Mouse (Mus musculus) erythroblast, adult 5-6 weeks (primary cell): ENCODE measurements around the gene Olfr517. TPM values are rescaled to one million over a fixed set of nuclear protein-coding genes. Genes with fewer than 3 reads are reported as not detected.

Experiments used
- ATAC-seq: replicated peaks from 2 replicates; pipeline ENCODE4 v1.8.0; 2016; ENCODE audit warnings: moderate number of reproducible peaks, mild to moderate bottlenecking, moderate TSS enrichment, inconsistent platforms; ENCODE audit not compliant: poor library complexity, low FRiP score, severe bottlenecking
- total RNA-seq, 2 experiments: library from RNA; stranded (forward) in 1 of 2; stranded (reverse) in 1 of 2; fragments of 150-400 nt in 1 of 2; fragments of 200-764, 138-1000 nt in 1 of 2; gene quantifications; 2 replicates each; pipeline versions ENCODE4 v1.2.3 to v1.2.4; 2015 to 2017; ENCODE audit warnings: low replicate concordance in 2 of 2

Gene Olfr517
- total RNA-seq (2015; ENCODE audit: low replicate concordance) (not detected in 2 replicates), total RNA-seq (2017; ENCODE audit: low replicate concordance) (not detected in 2 replicates)

DNA sequence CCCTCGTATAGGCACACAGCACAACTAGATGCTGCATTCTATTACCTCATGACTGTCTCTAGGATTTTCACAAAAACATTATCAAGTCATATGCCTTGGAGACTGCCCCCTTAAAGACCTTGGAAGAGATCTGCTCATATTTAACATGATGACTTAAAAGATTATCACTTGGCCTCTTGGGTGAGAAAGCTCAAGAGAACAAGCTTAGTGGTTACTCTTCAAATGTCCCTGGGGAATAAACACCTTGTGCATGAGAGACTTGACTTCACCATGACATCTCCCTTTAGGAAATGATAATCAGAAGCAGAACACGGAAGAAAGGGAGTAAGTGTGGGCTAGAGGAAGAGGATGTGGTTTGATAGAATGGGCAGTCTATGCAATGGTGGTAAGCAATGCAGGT lies at the start of gene Olfr517:
TSS of gene Olfr517 (minus strand) at position 101 of the 400 bp plus-strand sequence.
- no peak for ATAC-seq

DNA sequence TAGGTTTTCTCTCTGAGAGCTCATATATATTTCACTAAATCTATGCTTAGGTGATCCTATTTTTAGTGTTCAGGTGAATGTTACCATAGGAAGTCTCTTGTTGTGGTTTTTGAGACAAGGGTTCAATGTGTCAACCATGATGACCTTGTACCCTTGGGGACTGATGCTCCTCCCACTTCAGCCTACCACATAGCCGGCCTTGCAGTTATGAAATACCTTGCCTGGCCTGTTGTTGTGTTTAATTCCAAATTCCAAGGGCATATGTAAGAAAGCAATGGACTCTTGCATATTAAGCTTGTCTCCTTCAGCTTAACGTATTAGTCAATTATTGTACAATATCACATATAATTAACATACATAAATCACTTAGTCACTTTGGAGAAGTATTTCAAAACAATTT lies 31.8 kb upstream of the Olfr517 start:
- no peak for ATAC-seq

DNA sequence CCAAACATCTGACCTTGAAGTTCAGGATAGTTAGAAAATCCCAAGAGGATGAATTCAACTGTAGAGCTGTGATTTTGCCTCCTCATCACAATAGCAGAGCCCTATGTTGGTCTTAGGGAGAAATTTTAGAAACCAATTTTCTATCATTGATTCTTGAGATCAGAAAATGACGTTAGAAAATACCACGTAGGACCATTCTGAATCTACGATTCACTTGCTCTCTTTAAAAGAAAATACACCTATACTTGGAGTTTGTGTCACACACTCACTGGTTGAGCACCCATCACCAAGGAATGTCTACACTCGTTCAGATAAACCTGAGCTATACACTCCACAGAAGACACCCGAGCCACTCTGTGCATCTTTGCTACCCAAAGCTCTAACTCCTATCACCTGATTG lies 22.1 kb upstream of the Olfr517 start, which contains the start of gene Olfr519:
TSS of gene Olfr519 (minus strand) at position 101 of the 400 bp plus-strand sequence.
- no peak for ATAC-seq

DNA sequence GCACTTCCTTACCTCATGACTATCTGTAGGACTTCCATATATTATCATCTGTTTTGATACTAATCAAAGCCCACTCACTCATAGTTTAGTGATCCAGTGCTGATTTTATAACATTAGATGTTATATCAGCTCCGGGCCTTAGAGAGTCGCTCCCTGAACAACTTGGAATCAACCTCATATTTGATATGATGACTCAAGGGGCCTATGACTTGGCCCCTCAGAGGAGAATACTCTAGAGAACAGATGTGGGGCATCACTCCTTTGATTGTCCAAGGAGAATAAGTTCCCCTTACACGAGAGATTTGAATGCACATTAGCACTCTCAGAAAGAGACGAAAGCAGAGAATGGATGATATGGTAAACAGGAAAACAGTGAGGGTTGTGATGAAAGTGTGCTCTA lies 12.7 kb upstream of the Olfr517 start, which contains the start of gene Olfr518:
TSS of gene Olfr518 (minus strand) at position 101 of the 400 bp plus-strand sequence.
- no peak for ATAC-seq

DNA sequence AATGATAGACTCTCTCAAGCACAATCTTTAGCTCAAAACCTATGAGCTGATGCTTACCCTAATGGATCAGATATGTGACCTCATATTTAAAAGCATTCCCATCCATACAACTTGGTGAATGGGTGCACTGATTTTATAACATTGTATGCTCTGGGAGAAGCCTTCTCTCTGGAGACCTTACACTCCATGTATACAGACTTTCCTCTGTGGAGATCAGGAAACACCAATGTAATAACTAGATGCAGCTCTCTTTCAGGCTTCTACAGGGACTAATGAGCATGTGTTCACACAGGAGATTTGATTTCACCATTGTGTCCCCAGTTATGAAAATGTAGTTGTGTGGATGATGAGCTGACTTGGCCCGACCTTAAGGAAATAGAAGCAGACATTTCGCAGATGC lies 21.8 kb downstream of the Olfr517 start, which contains the start of gene Olfr516:
TSS of gene Olfr516 (minus strand) at position 101 of the 400 bp plus-strand sequence.
- ATAC-seq: no peak

DNA sequence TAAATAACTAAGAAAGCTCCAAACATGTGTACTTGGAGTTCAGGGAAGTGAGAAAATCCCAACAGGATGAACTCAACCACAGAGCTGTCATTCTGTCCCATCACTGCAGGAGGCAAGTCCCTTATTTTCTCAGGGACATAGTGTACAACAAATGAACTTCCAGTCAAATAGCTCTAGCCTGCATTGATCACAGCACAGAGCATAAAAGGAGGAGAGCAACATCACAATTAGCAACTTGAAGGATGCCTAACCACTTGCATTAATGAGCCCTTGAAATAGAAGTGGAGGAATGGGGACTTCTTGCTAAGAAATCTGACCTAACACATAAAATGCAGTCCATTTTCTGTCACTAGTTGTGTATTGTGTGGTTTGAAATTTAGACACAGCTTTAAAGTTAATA lies 46.3 kb downstream of the Olfr517 start, which contains the start of gene Olfr514:
TSS of gene Olfr514 (minus strand) at position 101 of the 400 bp plus-strand sequence.
- no peak for ATAC-seq

Other genes starting within 250 kb of the Olfr517 start
- gene Olfr508, start 242.4 kb downstream of the Olfr517 start, total RNA-seq (2015; ENCODE audit: low replicate concordance): not detected in 2 replicates
- not detected in 2 replicates for gene Olfr508, start 242.4 kb downstream of the Olfr517 start, total RNA-seq (2017; ENCODE audit: low replicate concordance)
- 0.21 TPM in 1 of 2 replicates, not detected in the other for gene Olfr509, start 220.5 kb downstream of the Olfr517 start, total RNA-seq (2015; ENCODE audit: low replicate concordance)
- gene Olfr509, start 220.5 kb downstream of the Olfr517 start, total RNA-seq (2017; ENCODE audit: low replicate concordance): not detected in 2 replicates
- gene Olfr510, start 206.0 kb downstream of the Olfr517 start, total RNA-seq (2015; ENCODE audit: low replicate concordance): 0.77 TPM in 1 of 2 replicates, not detected in the other
- gene Olfr510, start 206.0 kb downstream of the Olfr517 start, total RNA-seq (2017; ENCODE audit: low replicate concordance): not detected in 2 replicates
- not detected in 2 replicates for gene Olfr512, start 159.1 kb downstream of the Olfr517 start, total RNA-seq (2015; ENCODE audit: low replicate concordance)
- gene Olfr512, start 159.1 kb downstream of the Olfr517 start, total RNA-seq (2017; ENCODE audit: low replicate concordance): not detected in 2 replicates
- not detected in 2 replicates for gene Olfr513, start 121.4 kb downstream of the Olfr517 start, total RNA-seq (2015; ENCODE audit: low replicate concordance)
- gene Olfr513, start 121.4 kb downstream of the Olfr517 start, total RNA-seq (2017; ENCODE audit: low replicate concordance): not detected in 2 replicates
- gene Olfr514, start 46.4 kb downstream of the Olfr517 start, total RNA-seq (2015; ENCODE audit: low replicate concordance): not detected in 2 replicates
- not detected in 2 replicates for gene Olfr514, start 46.4 kb downstream of the Olfr517 start, total RNA-seq (2017; ENCODE audit: low replicate concordance)
- gene Olfr516, start 21.9 kb downstream of the Olfr517 start, total RNA-seq (2015; ENCODE audit: low replicate concordance): not detected in 2 replicates
- not detected in 2 replicates for gene Olfr516, start 21.9 kb downstream of the Olfr517 start, total RNA-seq (2017; ENCODE audit: low replicate concordance)
- gene Olfr518, start 12.6 kb upstream of the Olfr517 start, total RNA-seq (2015; ENCODE audit: low replicate concordance): not detected in 2 replicates
- not detected in 2 replicates for gene Olfr518, start 12.6 kb upstream of the Olfr517 start, total RNA-seq (2017; ENCODE audit: low replicate concordance)
- gene Olfr519, start 22.0 kb upstream of the Olfr517 start, total RNA-seq (2015; ENCODE audit: low replicate concordance): not detected in 2 replicates
- not detected in 2 replicates for gene Olfr519, start 22.0 kb upstream of the Olfr517 start, total RNA-seq (2017; ENCODE audit: low replicate concordance)
- not detected in 2 replicates for gene Nlrp10, start 57.8 kb upstream of the Olfr517 start, total RNA-seq (2015; ENCODE audit: low replicate concordance)
- gene Nlrp10, start 57.8 kb upstream of the Olfr517 start, total RNA-seq (2017; ENCODE audit: low replicate concordance): 0.14 TPM in 1 of 2 replicates, not detected in the other
- 51.3 and 67.7 TPM in 2 replicates for gene Eif3f, start 62.0 kb upstream of the Olfr517 start, total RNA-seq (2015; ENCODE audit: low replicate concordance)
- gene Eif3f, start 62.0 kb upstream of the Olfr517 start, total RNA-seq (2017; ENCODE audit: low replicate concordance): 19.4 and 26.1 TPM in 2 replicates
- not detected in 2 replicates for gene Tub, start 78.0 kb upstream of the Olfr517 start, total RNA-seq (2015; ENCODE audit: low replicate concordance)
- gene Tub, start 78.0 kb upstream of the Olfr517 start, total RNA-seq (2017; ENCODE audit: low replicate concordance): not detected in 2 replicates
- not detected in 2 replicates for gene Ric3, start 211.0 kb upstream of the Olfr517 start, total RNA-seq (2015; ENCODE audit: low replicate concordance)
- gene Ric3, start 211.0 kb upstream of the Olfr517 start, total RNA-seq (2017; ENCODE audit: low replicate concordance): 0.26 TPM in 1 of 2 replicates, not detected in the other